Mouse (Mus musculus) intestine, embryonic 16.5 days (tissue): ENCODE measurements around the gene Nucb2. TPM values are rescaled to one million over a fixed set of nuclear protein-coding genes. Genes with fewer than 3 reads are reported as not detected.

ENCODE experiments used
- ATAC-seq: fragments of 200-750 bp; cut with Nextera tagmentation; 2 replicates; pipeline ENCODE4 v1.8.0; 2017; ENCODE audit warnings: moderate TSS enrichment, moderate library complexity
- H3K27ac ChIP-seq: fragments of 300-500 bp; sonication (generic); 2 replicates; pipeline ENCODE4 v1.5.1; 2014; ENCODE audit warnings: mild to moderate bottlenecking, low read length
- H3K27me3 ChIP-seq: fragments of 300-500 bp; sonication (generic); replicated peaks from 2 replicates; pipeline ENCODE4 v1.6.1; 2014; ENCODE audit warnings: low read length, control low read depth, mixed read lengths; ENCODE audit not compliant: control insufficient read depth, insufficient read depth
- H3K36me3 ChIP-seq: fragments of 300-500 bp; sonication (generic); 2 replicates; pipeline ENCODE4 v1.6.1; 2014; ENCODE audit warnings: low read length, control low read depth; ENCODE audit not compliant: control insufficient read depth, insufficient read depth
- H3K4me1 ChIP-seq: fragments of 300-500 bp; sonication (generic); 2 replicates; pipeline ENCODE4 v1.6.1; 2014; ENCODE audit warnings: low read length, control low read depth, mixed read lengths; ENCODE audit not compliant: control insufficient read depth, insufficient read depth
- H3K4me2 ChIP-seq: fragments of 300-500 bp; sonication (generic); 2 replicates; pipeline ENCODE4 v1.6.1; 2014; ENCODE audit warnings: low read depth, low read length, control low read depth
- H3K4me3 ChIP-seq: fragments of 300-500 bp; sonication (generic); 2 replicates; pipeline ENCODE4 v1.5.1; 2014; ENCODE audit warnings: mild to moderate bottlenecking, low read length
- H3K9ac ChIP-seq: fragments of 300-500 bp; sonication (generic); 2 replicates; pipeline ENCODE4 v1.6.1; 2014; ENCODE audit warnings: low read depth, low read length
- H3K9me3 ChIP-seq: fragments of 300-500 bp; sonication (generic); 2 replicates; pipeline ENCODE4 v1.6.1; 2016; ENCODE audit warnings: low read length, control low read depth; ENCODE audit not compliant: control insufficient read depth
- WGBS: fragments of 180-500 bp; shearing (Covaris S2); extraction: QIAGEN DNeasy Blood & Tissue Kit; methylation state at CpG from one replicate; pipeline ENCODE4 v1.1.7; 2014; 5-methylcytosine and 5-hydroxymethylcytosine counted together
- polyA plus RNA-seq: library from polyadenylated mRNA; unstranded; fragments of >200 nt; fragmentation: Nextera tagmentation; extraction: Ambion mirVana; gene quantifications from 2 replicates; pipeline ENCODE4 v1.2.1, GENCODE M21; 2015

Nucb2 gene
- polyA plus RNA-seq, 1 experiment from 2014 or later: 16.4 TPM

- Histone ChIP-seq H3K9ac (no peak overlapping the region), H3K4me3 (no peak overlapping the region), H3K27me3 (no peaks in the 10 kb centered on the region), H3K27ac (no peak overlapping the region), H3K4me1 (peaks cover 4% of the 10 kb centered on the region; the same call in 1 of the 2 replicates), H3K4me2 (no peak overlapping the region), H3K36me3 (no peaks in the 10 kb centered on the region), H3K9me3 (no peaks in the 10 kb centered on the region)
- ATAC-seq: no peak
- WGBS: 79% methylated on average over 5 of the region's 5 CpGs
Observed at GRCm38 (mm10) chr7:116484213-116484612, 20.0 kb upstream of the Nucb2 start.

GRCm38 (mm10) chr7:116485062-116485601 is 19.0 kb upstream of the Nucb2 start:
- Histone ChIP-seq H3K4me2 (no peak overlapping the region), H3K27me3 (no peaks in the 10 kb centered on the region), H3K9ac (no peak overlapping the region), H3K27ac (no peak overlapping the region), H3K9me3 (no peaks in the 10 kb centered on the region), H3K4me3 (no peak overlapping the region), H3K36me3 (no peaks in the 10 kb centered on the region), H3K4me1 (peaks cover 4% of the 10 kb centered on the region; the same call in 1 of the 2 replicates)
- no peak for ATAC-seq
- 86% methylated on average over 1 of the region's 1 CpGs for WGBS

DNA sequence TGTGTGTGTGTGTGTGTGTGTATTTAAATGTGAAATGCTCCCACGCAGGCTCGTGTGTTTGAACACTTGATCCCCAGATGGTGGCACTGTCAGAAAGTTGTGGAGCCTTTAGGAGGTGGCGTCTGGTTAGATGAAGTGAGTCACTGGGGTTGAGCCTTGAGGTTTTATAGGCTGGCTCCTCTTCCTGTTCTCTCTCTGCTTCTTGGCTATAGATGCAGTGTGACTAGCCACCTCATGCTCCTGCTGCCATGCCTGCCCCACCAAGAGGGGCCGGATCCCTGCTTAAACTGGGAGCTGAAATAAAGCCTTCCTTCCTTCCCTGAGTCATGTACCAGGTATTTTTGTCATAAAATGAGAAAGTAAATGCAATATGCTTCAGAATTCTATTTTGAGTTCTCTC is 13.1 kb upstream of the Nucb2 start:
- WGBS: 76% methylated on average over 4 of the region's 4 CpGs
- H3K9ac ChIP-seq: no peak overlapping the region
- no peak overlapping the region for H3K4me2 ChIP-seq
- H3K36me3 ChIP-seq: no peaks in the 10 kb centered on the region
- H3K4me3 ChIP-seq: no peak overlapping the region
- H3K9me3 ChIP-seq: 0 out of 2 replicates have a peak, but pooled peaks cover 1% of the 10 kb centered on the region
- no peak overlapping the region for H3K27ac ChIP-seq
- no peak for ATAC-seq
- H3K27me3 ChIP-seq: no peaks in the 10 kb centered on the region
- no peaks in the 10 kb centered on the region for H3K4me1 ChIP-seq

DNA sequence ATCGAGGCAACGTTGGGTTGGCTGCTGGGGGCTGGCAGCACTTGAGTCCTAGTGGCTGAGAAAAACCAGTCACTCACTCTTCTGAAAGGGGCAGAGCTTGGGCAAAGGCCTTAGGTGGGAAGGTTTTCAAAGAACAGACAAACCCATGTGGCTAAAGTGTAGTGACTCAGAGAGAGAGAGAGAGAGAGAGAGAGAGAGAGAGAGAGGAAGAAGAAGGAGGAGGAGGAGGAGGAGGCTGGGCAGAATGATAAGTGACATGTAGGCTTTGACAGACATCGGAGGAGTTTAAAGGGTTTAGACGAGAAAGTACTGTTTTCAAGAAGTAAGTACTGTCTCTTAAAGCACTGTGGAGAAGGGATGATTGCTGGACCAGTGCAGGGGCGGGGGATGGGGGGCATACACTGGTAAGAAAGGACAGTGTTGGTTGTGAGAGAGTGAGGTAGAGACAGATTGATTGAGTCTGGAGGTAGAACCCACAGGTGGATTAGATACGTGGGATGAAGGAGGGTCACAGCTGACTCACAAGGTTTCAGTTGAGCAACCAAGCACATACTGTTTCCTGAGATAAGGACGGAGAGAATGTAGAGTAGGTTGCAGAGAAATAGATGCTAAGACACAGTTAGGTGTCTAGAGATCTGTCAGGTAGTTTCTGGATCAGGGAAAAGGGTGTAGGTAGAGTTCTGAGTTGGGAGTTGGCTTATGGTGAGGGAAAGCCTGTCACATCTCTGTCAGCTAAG is 10.7 kb upstream of the Nucb2 start:
- ATAC-seq: no peak
- H3K4me1 ChIP-seq: no peaks in the 10 kb centered on the region
- H3K27ac ChIP-seq: no peak overlapping the region
- no peaks in the 10 kb centered on the region for H3K36me3 ChIP-seq
- H3K9me3 ChIP-seq: 0 out of 2 replicates have a peak, but pooled peaks cover 3% of the 10 kb centered on the region
- 79% methylated on average over 7 of the region's 7 CpGs for WGBS
- no peak overlapping the region for H3K4me3 ChIP-seq
- no peak overlapping the region for H3K9ac ChIP-seq
- no peaks in the 10 kb centered on the region for H3K27me3 ChIP-seq
- H3K4me2 ChIP-seq: no peak overlapping the region

GRCm38 (mm10) chr7:116494618-116495017 is 9.6 kb upstream of the Nucb2 start:
- WGBS: 67% methylated on average over 5 of the region's 5 CpGs

GRCm38 (mm10) chr7:116496760-116497159 is 7.4 kb upstream of the Nucb2 start:
- no peak overlapping the region for H3K4me2 ChIP-seq
- 91% methylated on average over 4 of the region's 4 CpGs for WGBS
- no peaks in the 10 kb centered on the region for H3K36me3 ChIP-seq
- no peaks in the 10 kb centered on the region for H3K4me1 ChIP-seq
- H3K27ac ChIP-seq: no peak overlapping the region
- H3K9ac ChIP-seq: no peak overlapping the region
- H3K27me3 ChIP-seq: no peaks in the 10 kb centered on the region
- H3K4me3 ChIP-seq: no peak overlapping the region
- H3K9me3 ChIP-seq: 0 out of 2 replicates have a peak, but pooled peaks cover 3% of the 10 kb centered on the region
- ATAC-seq: no peak

More at GRCm38 (mm10) chr7:116494618-116495017, 9.6 kb upstream of the Nucb2 start:
- Histone ChIP-seq H3K27ac (no peak overlapping the region), H3K4me3 (no peak overlapping the region), H3K9ac (no peak overlapping the region), H3K27me3 (no peaks in the 10 kb centered on the region), H3K4me1 (no peaks in the 10 kb centered on the region), H3K36me3 (no peaks in the 10 kb centered on the region), H3K4me2 (no peak overlapping the region), H3K9me3 (0 out of 2 replicates have a peak, but pooled peaks cover 3% of the 10 kb centered on the region)
- peak; percentile 64 for ATAC-seq

DNA sequence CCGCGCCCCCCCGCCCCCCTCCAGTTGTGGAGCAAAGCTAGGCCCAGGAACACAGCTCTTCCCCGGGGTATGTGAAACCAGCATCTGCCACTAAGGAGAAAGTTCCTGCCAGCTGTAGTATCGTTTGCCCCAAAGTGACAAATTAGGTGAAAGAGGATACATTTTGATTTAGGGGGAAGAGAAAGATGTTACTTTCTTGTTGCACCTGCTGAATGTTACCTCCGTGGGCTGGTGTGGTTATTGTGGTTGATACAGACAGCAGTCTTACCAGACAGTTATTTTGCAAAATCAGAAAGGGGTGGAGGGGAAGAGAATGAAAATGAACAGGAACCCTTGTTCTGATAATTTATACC is 625 bp downstream of the Nucb2 start:
- H3K4me1 ChIP-seq: no peaks in the 10 kb centered on the region

GRCm38 (mm10) chr7:116514030-116514429 is 9.9 kb downstream of the Nucb2 start:
- Histone ChIP-seq H3K4me3 (no peak overlapping the region), H3K9me3 (no peaks in the 10 kb centered on the region), H3K4me1 (no peaks in the 10 kb centered on the region), H3K27me3 (no peaks in the 10 kb centered on the region), H3K4me2 (no peak overlapping the region), H3K9ac (no peak overlapping the region), H3K36me3 (no peaks in the 10 kb centered on the region), H3K27ac (no peak overlapping the region)
- ATAC-seq: no peak
- WGBS: 85% methylated on average over 5 of the region's 5 CpGs

More for the DNA sequence above, 625 bp downstream of the Nucb2 start:
- peak overlapping the region; percentile 80 for H3K9ac ChIP-seq
- ATAC-seq: no peak
- peak overlapping the region; percentile 77 for H3K4me2 ChIP-seq
- no peaks in the 10 kb centered on the region for H3K9me3 ChIP-seq
- no peak overlapping the region for H3K27ac ChIP-seq
- H3K4me3 ChIP-seq: peak overlapping the region; percentile 67
- H3K27me3 ChIP-seq: no peaks in the 10 kb centered on the region
- no peaks in the 10 kb centered on the region for H3K36me3 ChIP-seq
- 2% methylated on average over 6 of the region's 6 CpGs for WGBS

DNA sequence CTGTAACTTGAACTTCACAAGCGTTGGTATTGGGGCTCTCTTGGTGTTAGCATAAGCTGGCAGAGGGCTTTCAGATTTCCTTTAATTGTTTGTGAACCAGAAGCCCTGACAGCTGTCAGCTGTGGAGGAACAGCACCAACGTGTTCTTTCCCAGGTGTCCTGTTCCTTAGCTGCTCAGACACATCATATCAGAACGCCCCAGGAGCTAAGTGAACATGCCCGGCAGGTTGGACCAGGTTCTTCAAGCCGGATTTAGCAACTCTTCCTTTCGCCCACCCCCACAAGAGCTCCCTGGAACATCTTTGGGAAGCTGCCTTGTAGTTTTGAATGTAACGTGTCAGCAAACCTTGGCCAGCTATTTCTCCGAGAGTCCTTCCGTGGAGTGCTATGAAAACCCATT is 10.4 kb downstream of the Nucb2 start:
- H3K4me2 ChIP-seq: no peak overlapping the region
- 79% methylated on average over 9 of the region's 9 CpGs for WGBS
- no peaks in the 10 kb centered on the region for H3K36me3 ChIP-seq
- no peaks in the 10 kb centered on the region for H3K4me1 ChIP-seq
- no peak overlapping the region for H3K4me3 ChIP-seq
- no peaks in the 10 kb centered on the region for H3K27me3 ChIP-seq
- ATAC-seq: no peak
- no peaks in the 10 kb centered on the region for H3K9me3 ChIP-seq
- H3K27ac ChIP-seq: no peak overlapping the region
- no peak overlapping the region for H3K9ac ChIP-seq
